Mouse (Mus musculus): ENCODE results near the gene Xdh. TPM values are rescaled to one million over a fixed set of nuclear protein-coding genes. Genes with fewer than 3 reads are reported as not detected.

Gene Xdh
- polyA plus RNA-seq, 1 experiment from 2014 or later, result 0.52 TPM

DNA sequence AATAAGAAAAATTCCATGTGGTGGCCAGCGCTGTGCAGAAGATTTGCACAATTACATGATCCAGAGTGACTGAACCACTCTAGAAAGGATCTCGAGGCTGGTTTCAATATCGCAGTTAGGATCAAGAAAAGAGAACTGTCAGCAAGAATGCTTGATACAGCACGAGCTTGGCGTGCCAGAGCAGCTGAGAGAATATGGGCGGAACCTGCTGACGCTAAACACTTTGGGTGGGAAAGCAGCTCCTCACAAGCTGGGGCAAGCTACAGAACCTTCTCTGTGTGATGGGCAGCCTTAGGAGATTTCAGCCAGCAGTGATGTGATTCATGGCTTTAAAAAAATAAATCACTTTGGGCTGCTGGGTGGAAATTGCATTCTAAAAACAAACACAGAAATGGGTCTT is 12.9 kb downstream of the Xdh start:
- Histone ChIP-seq H3K36me3 (no peaks in the 10 kb centered on the region), H3K9me3 (no peaks in the 10 kb centered on the region), H3K4me1 (replicated peaks) (no peaks in the 10 kb centered on the region), H3K4me2 (no peak overlapping the region), H3K27ac (replicated peaks) (no peak overlapping the region), H3K9ac (no peak overlapping the region), H3K4me3 (no peak overlapping the region), H3K27me3 (no peaks in the 10 kb centered on the region)
- no peak for ATAC-seq (ENCODE audit: low read depth)
- WGBS, result 87% methylated on average over 7 of the region's 7 CpGs

DNA sequence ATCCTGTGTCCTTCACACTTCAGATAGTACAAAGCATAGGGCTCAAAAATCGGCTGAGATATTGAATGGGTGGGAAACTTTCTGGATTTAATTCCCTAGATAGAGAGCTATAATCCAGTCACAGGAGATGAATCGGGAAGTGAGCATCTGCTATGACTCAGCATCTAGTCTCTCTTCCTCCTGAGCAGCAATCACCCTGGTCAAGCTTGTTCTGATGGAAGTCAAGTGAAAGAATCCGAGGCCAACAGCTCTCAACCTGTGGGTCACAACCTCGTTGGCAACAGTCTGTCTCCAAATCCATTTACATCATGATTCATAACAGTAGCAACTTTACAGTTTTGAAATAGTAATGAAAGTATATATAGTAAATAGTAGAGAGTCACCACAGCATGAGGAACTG is 14.8 kb downstream of the Xdh start:
- Histone ChIP-seq H3K4me3 (no peak overlapping the region), H3K27ac (replicated peaks) (no peak overlapping the region), H3K36me3 (no peaks in the 10 kb centered on the region), H3K4me1 (replicated peaks) (no peaks in the 10 kb centered on the region), H3K4me2 (no peak overlapping the region), H3K9me3 (no peaks in the 10 kb centered on the region), H3K9ac (no peak overlapping the region), H3K27me3 (no peaks in the 10 kb centered on the region)
- 90% methylated on average over 4 of the region's 4 CpGs for WGBS
- ATAC-seq (ENCODE audit: low read depth), result no peak

DNA sequence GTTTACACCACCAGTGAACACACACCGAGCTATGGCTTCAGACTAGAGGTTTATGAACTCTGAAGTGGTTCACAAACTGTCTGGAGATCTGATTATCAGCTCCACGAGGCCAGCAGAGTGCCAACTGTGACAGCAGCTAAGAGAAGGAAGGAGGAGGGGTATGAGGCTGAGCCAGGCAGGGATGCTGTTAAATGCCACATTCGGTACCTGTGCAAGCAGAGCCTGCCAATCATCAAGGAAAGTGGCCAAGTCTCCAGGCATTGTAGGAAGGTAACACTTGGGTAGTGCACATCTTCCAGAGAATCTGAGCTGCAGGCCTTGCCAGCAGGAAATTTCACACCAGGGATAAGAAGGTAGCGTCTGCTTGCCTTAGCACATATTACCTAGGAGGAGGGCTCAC is 15.7 kb downstream of the Xdh start:
- no peaks in the 10 kb centered on the region for H3K27me3 ChIP-seq
- H3K4me1 ChIP-seq (replicated peaks), result no peaks in the 10 kb centered on the region
- H3K4me2 ChIP-seq, result no peak overlapping the region
- no peak for ATAC-seq (ENCODE audit: low read depth)
- H3K4me3 ChIP-seq, result no peak overlapping the region
- H3K9me3 ChIP-seq, result no peaks in the 10 kb centered on the region
- H3K9ac ChIP-seq, result no peak overlapping the region
- 83% methylated on average over 4 of the region's 4 CpGs for WGBS
- no peak overlapping the region for H3K27ac ChIP-seq (replicated peaks)
- no peaks in the 10 kb centered on the region for H3K36me3 ChIP-seq

DNA sequence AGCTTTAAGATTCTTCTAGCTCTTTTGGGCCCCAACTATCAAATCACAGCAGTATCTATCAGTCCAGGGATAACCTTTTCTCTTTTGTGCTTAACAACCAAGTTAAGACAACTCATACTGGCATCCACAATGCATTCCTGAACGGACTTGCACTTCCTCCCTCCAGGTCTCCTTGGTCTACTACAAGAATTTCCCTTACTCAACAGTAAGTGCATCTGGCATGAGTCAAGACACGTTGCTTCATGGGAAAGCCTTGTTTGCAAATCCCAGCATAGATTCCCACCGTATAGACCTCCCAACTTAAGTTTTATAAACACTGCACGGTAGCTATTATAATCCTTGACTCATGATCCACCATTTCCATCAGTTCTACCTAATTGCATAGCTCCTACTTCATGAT is 16.4 kb downstream of the Xdh start:
- H3K4me2 ChIP-seq, result no peak overlapping the region
- H3K4me1 ChIP-seq (replicated peaks), result no peaks in the 10 kb centered on the region
- no peaks in the 10 kb centered on the region for H3K9me3 ChIP-seq
- H3K4me3 ChIP-seq, result no peak overlapping the region
- no peaks in the 10 kb centered on the region for H3K36me3 ChIP-seq
- WGBS, result 91% methylated on average over 4 of the region's 4 CpGs
- no peak overlapping the region for H3K27ac ChIP-seq (replicated peaks)
- H3K9ac ChIP-seq, result no peak overlapping the region
- ATAC-seq (ENCODE audit: low read depth), result no peak
- H3K27me3 ChIP-seq, result no peaks in the 10 kb centered on the region

DNA sequence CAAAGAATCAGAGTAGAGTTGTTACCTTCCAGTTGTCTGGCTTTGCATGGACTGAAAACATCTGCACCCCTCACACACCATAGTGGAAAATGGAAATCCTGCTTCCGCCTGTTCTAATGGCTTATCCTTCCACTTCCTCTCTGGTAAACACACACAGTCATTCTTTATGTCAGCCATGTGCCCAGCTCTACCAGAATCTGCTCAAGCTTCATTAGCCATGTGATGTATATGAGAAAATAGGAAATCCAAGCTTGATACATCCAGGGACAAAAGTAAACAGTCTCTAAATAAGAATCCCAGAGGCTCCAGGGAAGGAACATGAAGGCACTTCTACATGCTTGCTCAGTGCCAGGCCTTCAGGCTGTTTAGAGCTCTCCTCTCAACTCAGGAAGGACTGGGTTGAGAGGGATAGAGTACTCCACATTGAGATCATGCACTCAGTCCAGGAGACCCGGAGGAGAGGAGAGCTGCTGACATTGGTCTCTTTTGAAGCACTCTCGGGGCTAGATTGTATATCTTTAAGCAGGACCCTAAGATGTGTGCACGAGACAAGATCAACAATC is 17.4 kb downstream of the Xdh start:
- no peaks in the 10 kb centered on the region for H3K36me3 ChIP-seq
- H3K4me3 ChIP-seq, result no peak overlapping the region
- H3K27me3 ChIP-seq, result no peaks in the 10 kb centered on the region
- H3K4me1 ChIP-seq (replicated peaks), result no peaks in the 10 kb centered on the region
- H3K27ac ChIP-seq (replicated peaks), result no peak overlapping the region
- H3K9me3 ChIP-seq, result no peaks in the 10 kb centered on the region
- WGBS, result 88% methylated on average over 4 of the region's 4 CpGs
- no peak overlapping the region for H3K9ac ChIP-seq
- ATAC-seq (ENCODE audit: low read depth), result no peak
- no peak overlapping the region for H3K4me2 ChIP-seq

DNA sequence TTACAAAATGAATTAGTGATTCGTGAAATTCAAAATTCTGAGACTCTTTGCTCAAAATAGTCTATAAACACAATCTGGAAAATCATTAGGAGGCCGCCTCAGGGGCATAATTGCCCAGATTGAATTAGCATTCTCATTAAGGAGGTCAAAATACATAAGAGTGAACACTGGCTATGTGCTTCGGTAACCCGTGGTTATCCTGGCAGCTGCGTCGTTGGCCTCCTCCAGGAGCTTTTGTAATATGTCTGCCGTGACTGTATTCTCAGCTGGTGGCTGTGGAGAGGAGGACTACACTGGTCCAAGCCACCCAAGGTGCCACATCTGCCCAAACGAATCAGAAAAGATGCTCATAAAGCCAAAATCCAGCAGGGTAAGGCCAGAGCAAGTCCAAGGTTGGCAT is 30.5 kb downstream of the Xdh start:
- H3K9me3 ChIP-seq, result no peaks in the 10 kb centered on the region
- H3K4me2 ChIP-seq, result no peak overlapping the region
- no peaks in the 10 kb centered on the region for H3K27me3 ChIP-seq
- peak overlapping the region; percentile 54 for H3K27ac ChIP-seq (replicated peaks)
- WGBS, result 60% methylated on average over 8 of the region's 8 CpGs
- no peak overlapping the region for H3K9ac ChIP-seq
- no peak overlapping the region for H3K4me3 ChIP-seq
- peak; percentile 15; the same call in 1 of the 2 replicates for ATAC-seq (ENCODE audit: low read depth)
- no peaks in the 10 kb centered on the region; the same call in 1 of the 2 replicates for H3K4me1 ChIP-seq (replicated peaks)
- H3K36me3 ChIP-seq, result no peaks in the 10 kb centered on the region

DNA sequence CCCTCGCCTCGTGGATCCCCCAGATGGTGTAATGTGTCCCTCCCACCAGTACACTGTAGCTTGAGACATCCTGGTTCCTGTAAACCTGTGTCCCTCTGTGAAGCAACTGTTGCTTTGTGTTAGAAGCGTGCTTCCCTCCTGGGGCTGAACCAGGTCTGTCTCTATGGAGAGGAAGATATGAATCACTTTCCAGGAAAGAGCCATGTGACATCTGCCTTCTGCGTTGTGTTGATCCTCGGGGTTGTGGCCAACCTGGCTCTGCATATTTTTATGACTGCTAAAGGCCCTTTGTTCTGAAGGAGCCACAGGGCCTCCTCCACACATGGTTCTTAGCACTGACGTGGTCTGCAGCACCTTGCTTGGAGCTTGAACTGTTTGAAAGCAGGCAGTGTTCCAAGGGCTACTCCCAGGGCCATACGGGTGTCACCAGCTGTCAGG is 31.0 kb downstream of the Xdh start:
- no peak overlapping the region for H3K4me3 ChIP-seq
- H3K27ac ChIP-seq (replicated peaks), result peak overlapping the region; percentile 42; the same call in 1 of the 2 replicates
- ATAC-seq (ENCODE audit: low read depth), result peak; percentile 36
- no peaks in the 10 kb centered on the region for H3K36me3 ChIP-seq
- no peaks in the 10 kb centered on the region for H3K9me3 ChIP-seq
- H3K4me2 ChIP-seq, result no peak overlapping the region
- WGBS, result 47% methylated on average over 7 of the region's 7 CpGs
- H3K4me1 ChIP-seq (replicated peaks), result no peaks in the 10 kb centered on the region; the same call in 1 of the 2 replicates
- H3K27me3 ChIP-seq, result no peaks in the 10 kb centered on the region
- H3K9ac ChIP-seq, result no peak overlapping the region

DNA sequence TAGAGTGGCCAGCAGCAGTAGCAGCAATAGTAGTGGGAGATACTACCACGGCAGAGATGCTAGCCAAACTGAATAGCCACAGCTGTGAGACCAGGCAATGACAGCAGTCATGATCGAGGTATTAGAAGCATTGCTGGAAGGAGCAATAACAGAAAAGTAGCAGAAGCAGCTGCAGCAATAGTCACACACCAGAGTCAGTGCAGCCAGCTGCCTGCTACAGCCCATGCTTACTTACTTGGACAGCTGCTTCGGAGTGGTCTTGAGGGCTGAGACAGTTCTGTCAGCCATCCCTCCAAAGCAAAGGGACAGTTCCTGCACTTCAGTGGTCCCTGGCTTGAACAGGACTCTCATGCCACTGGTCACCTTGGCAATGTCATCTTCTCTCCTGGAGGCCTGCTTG is 31.9 kb downstream of the Xdh start:
- H3K27me3 ChIP-seq, result no peaks in the 10 kb centered on the region
- no peak overlapping the region for H3K27ac ChIP-seq (replicated peaks)
- WGBS, result 91% methylated on average over 3 of the region's 3 CpGs
- H3K4me1 ChIP-seq (replicated peaks), result no peaks in the 10 kb centered on the region; the same call in 1 of the 2 replicates
- no peak overlapping the region for H3K4me3 ChIP-seq
- H3K9me3 ChIP-seq, result no peaks in the 10 kb centered on the region
- H3K36me3 ChIP-seq, result no peaks in the 10 kb centered on the region
- no peak for ATAC-seq (ENCODE audit: low read depth)
- H3K9ac ChIP-seq, result no peak overlapping the region
- no peak overlapping the region for H3K4me2 ChIP-seq

DNA sequence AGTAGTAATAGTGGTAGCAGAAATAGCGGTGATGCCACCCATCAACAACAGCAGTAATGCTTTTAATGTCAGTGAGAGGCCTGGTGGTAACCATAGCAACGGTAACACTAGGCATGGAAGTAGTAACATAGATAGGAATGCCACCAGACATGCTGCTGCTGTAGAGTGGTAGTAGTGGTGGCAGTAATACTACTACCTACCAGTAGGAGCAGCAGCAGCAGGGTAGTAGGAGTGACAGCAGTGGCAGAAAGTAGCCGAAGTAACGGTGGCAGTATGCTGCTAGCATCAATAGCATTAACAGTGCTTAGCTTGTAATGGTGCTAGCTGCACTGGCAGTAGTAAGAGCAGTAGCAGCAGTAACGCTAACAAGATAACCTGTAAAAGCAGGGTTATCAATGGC is 32.3 kb downstream of the Xdh start:
- WGBS, result 83% methylated on average over 5 of the region's 5 CpGs
- H3K36me3 ChIP-seq, result no peaks in the 10 kb centered on the region
- no peaks in the 10 kb centered on the region; the same call in 1 of the 2 replicates for H3K4me1 ChIP-seq (replicated peaks)
- no peak overlapping the region for H3K4me2 ChIP-seq
- no peak overlapping the region for H3K9ac ChIP-seq
- no peak overlapping the region for H3K4me3 ChIP-seq
- no peaks in the 10 kb centered on the region for H3K27me3 ChIP-seq
- ATAC-seq (ENCODE audit: low read depth), result no peak
- no peaks in the 10 kb centered on the region for H3K9me3 ChIP-seq
- H3K27ac ChIP-seq (replicated peaks), result no peak overlapping the region

DNA sequence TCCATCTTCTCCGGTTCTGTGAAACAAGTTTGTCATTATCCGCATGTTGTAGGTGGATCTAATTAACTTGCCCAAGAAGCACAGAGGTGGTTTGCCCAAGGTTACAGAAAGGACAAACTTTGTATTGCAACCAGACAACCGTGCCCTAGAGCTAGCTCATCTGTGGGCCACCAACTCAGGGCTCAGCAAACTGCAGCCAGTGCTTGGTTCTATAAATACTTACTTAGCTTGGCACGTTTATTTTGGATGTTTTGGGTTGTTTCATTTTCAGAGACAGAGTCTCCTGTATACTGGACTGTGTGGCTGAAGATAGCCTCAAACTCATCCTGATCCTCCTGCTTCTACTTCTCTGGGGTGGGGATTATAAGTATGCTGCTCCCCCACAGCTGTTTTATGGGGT is 35.3 kb downstream of the Xdh start:
- H3K27me3 ChIP-seq, result no peaks in the 10 kb centered on the region
- no peaks in the 10 kb centered on the region; the same call in 1 of the 2 replicates for H3K4me1 ChIP-seq (replicated peaks)
- H3K36me3 ChIP-seq, result no peaks in the 10 kb centered on the region
- ATAC-seq (ENCODE audit: low read depth), result no peak
- no peak overlapping the region for H3K4me2 ChIP-seq
- H3K9ac ChIP-seq, result no peak overlapping the region
- H3K9me3 ChIP-seq, result no peaks in the 10 kb centered on the region
- 81% methylated on average over 4 of the region's 4 CpGs for WGBS
- no peak overlapping the region for H3K27ac ChIP-seq (replicated peaks)
- H3K4me3 ChIP-seq, result no peak overlapping the region

DNA sequence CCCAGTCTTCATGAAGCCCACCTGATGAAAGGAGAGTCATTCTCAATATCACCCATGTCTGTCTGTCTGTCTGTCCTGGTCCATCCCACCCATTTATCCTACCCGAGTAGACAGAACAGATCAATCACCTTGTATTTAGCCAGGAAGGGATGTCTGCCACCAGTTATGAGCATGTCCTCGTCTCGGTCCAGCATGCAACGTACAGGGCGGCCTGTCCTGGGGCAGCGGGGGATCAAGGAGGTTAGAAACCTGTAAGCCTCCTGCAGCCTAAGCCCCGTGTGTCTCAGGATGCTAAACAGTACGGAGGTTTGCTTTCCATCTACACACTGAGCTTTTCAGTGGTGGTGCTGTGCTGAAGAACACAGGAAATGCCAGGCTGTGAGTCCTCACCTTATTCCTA is 43.9 kb downstream of the Xdh start:
- Histone ChIP-seq H3K4me2 (no peak overlapping the region), H3K36me3 (no peaks in the 10 kb centered on the region), H3K9ac (no peak overlapping the region), H3K27me3 (no peaks in the 10 kb centered on the region), H3K27ac (replicated peaks) (no peak overlapping the region), H3K4me3 (no peak overlapping the region), H3K9me3 (no peaks in the 10 kb centered on the region), H3K4me1 (replicated peaks) (no peaks in the 10 kb centered on the region)
- 87% methylated on average over 8 of the region's 8 CpGs for WGBS
- no peak for ATAC-seq (ENCODE audit: low read depth)

DNA sequence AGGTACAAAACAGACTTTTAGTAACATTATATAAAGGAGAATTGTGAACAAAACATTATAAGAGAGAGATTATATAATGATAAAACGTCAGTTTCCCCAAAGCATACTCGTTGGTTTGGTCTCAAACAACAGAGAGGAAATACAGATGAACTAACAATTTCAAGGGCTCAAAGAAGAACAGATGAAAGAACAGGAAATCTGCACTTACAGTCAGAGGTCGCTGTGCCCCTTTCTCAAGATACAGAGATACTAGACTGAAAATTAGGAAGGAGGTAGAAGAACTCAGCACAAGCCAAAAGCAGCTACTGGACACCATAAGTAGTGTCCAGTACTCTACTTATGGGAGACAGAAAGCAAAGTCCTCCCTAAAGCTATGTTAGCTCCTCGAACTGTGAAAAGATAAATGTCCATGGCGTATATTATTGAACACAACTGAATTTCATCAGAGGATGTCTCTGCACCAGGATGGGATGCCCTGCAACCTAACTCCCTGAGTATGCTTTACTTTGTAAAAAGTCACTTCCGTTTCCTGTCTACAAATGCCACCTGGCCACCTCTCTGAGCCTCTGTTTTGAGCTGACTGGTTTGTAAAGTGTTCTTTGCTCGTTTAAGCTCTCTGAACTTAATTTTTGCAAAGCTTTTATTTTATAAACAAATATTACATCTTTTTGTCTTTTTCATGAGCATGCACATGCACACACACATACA is 44.8 kb downstream of the Xdh start:
- H3K4me3 ChIP-seq, result no peak overlapping the region
- no peaks in the 10 kb centered on the region for H3K36me3 ChIP-seq
- H3K27ac ChIP-seq (replicated peaks), result no peak overlapping the region
- H3K9ac ChIP-seq, result no peak overlapping the region
- ATAC-seq (ENCODE audit: low read depth), result no peak
- H3K4me2 ChIP-seq, result no peak overlapping the region
- 86% methylated on average over 7 of the region's 7 CpGs for WGBS
- no peaks in the 10 kb centered on the region for H3K27me3 ChIP-seq
- H3K9me3 ChIP-seq, result no peaks in the 10 kb centered on the region
- no peaks in the 10 kb centered on the region for H3K4me1 ChIP-seq (replicated peaks)

DNA sequence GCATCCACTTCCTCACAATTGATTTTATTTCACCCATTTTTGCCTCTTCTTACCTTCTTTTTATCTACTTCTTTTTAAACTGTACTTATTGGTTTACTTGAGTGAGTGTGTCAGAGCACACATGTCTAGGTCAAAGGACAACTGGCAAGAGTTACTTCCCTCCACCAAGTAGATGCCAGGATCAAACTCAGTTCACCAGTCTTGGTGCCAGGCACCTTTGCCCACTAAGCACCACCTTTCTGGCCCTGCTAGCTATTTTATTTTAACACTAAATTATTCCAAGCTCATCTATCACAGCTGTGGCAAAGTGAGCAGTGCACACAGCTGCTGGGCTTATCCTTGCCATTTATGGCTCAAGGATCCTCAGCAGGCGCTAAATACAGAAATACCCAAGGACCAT is 46.9 kb downstream of the Xdh start:
- 80% methylated on average over 1 of the region's 1 CpGs for WGBS
- H3K4me2 ChIP-seq, result no peak overlapping the region
- no peaks in the 10 kb centered on the region for H3K4me1 ChIP-seq (replicated peaks)
- H3K9ac ChIP-seq, result no peak overlapping the region
- no peaks in the 10 kb centered on the region for H3K9me3 ChIP-seq
- ATAC-seq (ENCODE audit: low read depth), result no peak
- no peaks in the 10 kb centered on the region for H3K27me3 ChIP-seq
- H3K27ac ChIP-seq (replicated peaks), result no peak overlapping the region
- no peak overlapping the region for H3K4me3 ChIP-seq
- H3K36me3 ChIP-seq, result no peaks in the 10 kb centered on the region
